Mouse (Mus musculus): ENCODE results near the gene 2610001J05Rik. TPM values are rescaled to one million over a fixed set of nuclear protein-coding genes. Genes with fewer than 3 reads are reported as not detected.

Gene 2610001J05Rik
- total and polyA plus RNA-seq, 3 experiments: 28.1 to 45.4 TPM; not detected in 1

GRCm38 (mm10) chr6:13884877-13885592, 13.7 kb upstream of the 2610001J05Rik start:
- no peaks in the 10 kb centered on the region for H3K4me1 ChIP-seq (ENCODE audit: control insufficient read depth in 1 of 2, insufficient read depth in 2 of 2, low read length in 2 of 2)
- no peaks in the 10 kb centered on the region for H3K27me3 ChIP-seq (ENCODE audit: control insufficient read depth in 1 of 2, insufficient read depth in 2 of 2, low read length in 2 of 2)
- no peak overlapping the region for H3K27ac ChIP-seq (ENCODE audit: control insufficient read depth, low read depth, low read length)
- no peak overlapping the region for H3K4me3 ChIP-seq (ENCODE audit: control insufficient read depth in 1 of 2, insufficient read depth in 1 of 2, low read depth in 2 of 2, low read length in 2 of 2)
- TF ChIP-seq SIN3A (IDR thresholded peaks at IDR 0.05; ENCODE audit: low read length) (no peak), ELF1 (IDR thresholded peaks at IDR 0.05; ENCODE audit: low read depth, low read length) (no peak), POLR2AphosphoS2 (IDR thresholded peaks at IDR 0.05; ENCODE audit: low read length) (no peak), MAZ (IDR thresholded peaks at IDR 0.05; ENCODE audit: low read depth, low read length) (no peak), TCF12 (IDR thresholded peaks at IDR 0.05; ENCODE audit: low read depth, low read length) (no peak), CTCF (IDR thresholded peaks at IDR 0.05 in 2 of 3, conservative IDR thresholded peaks at IDR 0.05 in 1 of 3; ENCODE audit: control insufficient read depth in 1 of 3, insufficient read depth in 1 of 3, low read depth in 2 of 3, low read length in 3 of 3, poor library complexity in 1 of 3, severe bottlenecking in 1 of 3) (no peak), CHD1 (IDR thresholded peaks at IDR 0.05; ENCODE audit: low read depth, low read length) (no peak)
- H3K9me3 ChIP-seq (replicated peaks; ENCODE audit: insufficient read depth, low read length): no peaks in the 10 kb centered on the region
- H3K36me3 ChIP-seq (ENCODE audit: control insufficient read depth in 1 of 2, insufficient read depth in 2 of 2, low read length in 2 of 2): no peaks in the 10 kb centered on the region
- H3K9ac ChIP-seq (ENCODE audit: control insufficient read depth, low read depth, low read length, poor library complexity, severe bottlenecking): no peak overlapping the region
- H3K79me2 ChIP-seq (ENCODE audit: control insufficient read depth, insufficient read depth, low read length, poor library complexity): no peaks in the 10 kb centered on the region
- no peak for DNase-seq (ENCODE audit: low read depth, low spot score)

- Histone ChIP-seq H3K4me1 (ENCODE audit: control insufficient read depth in 1 of 2, insufficient read depth in 2 of 2, low read length in 2 of 2) (no peaks in the 10 kb centered on the region), H3K79me2 (ENCODE audit: control insufficient read depth, insufficient read depth, low read length, poor library complexity) (no peaks in the 10 kb centered on the region), H3K9ac (ENCODE audit: control insufficient read depth, low read depth, low read length, poor library complexity, severe bottlenecking) (no peak overlapping the region), H3K9me3 (replicated peaks; ENCODE audit: insufficient read depth, low read length) (no peaks in the 10 kb centered on the region), H3K36me3 (ENCODE audit: control insufficient read depth in 1 of 2, insufficient read depth in 2 of 2, low read length in 2 of 2) (no peaks in the 10 kb centered on the region), H3K27ac (ENCODE audit: control insufficient read depth, low read depth, low read length) (no peak overlapping the region), H3K27me3 (ENCODE audit: control insufficient read depth in 1 of 2, insufficient read depth in 2 of 2, low read length in 2 of 2) (no peaks in the 10 kb centered on the region), H3K4me3 (ENCODE audit: control insufficient read depth in 1 of 2, insufficient read depth in 1 of 2, low read depth in 2 of 2, low read length in 2 of 2) (no peak overlapping the region)
- TF ChIP-seq ZKSCAN1 (IDR thresholded peaks at IDR 0.05; ENCODE audit: low read depth, low read length): no peak
- TF ChIP-seq USF1 (IDR thresholded peaks at IDR 0.05; ENCODE audit: low read depth, low read length): no peak
- TF ChIP-seq SMC3 (IDR thresholded peaks at IDR 0.05; ENCODE audit: low read depth, low read length): no peak
- no peak for TF ChIP-seq POLR2AphosphoS2 (IDR thresholded peaks at IDR 0.05; ENCODE audit: low read length)
- TF ChIP-seq TAL1 (IDR thresholded peaks at IDR 0.05; ENCODE audit: low read length): no peak
- no peak for TF ChIP-seq BHLHE40 (IDR thresholded peaks at IDR 0.05; ENCODE audit: borderline replicate concordance, low read depth, low read length)
- no peak for TF ChIP-seq CHD1 (IDR thresholded peaks at IDR 0.05; ENCODE audit: low read depth, low read length)
- TF ChIP-seq MAX (IDR thresholded peaks at IDR 0.05; ENCODE audit: low read length): no peak
- TF ChIP-seq ZC3H11A (IDR thresholded peaks at IDR 0.05; ENCODE audit: low read depth, low read length): no peak
- no peak for TF ChIP-seq NELFE (IDR thresholded peaks at IDR 0.05; ENCODE audit: low read depth, low read length)
- DNase-seq (ENCODE audit: low read depth, low spot score): no peak
Measured at GRCm38 (mm10) chr6:13882919-13883318, 11.6 kb upstream of the 2610001J05Rik start.
